Mouse (Mus musculus) midbrain, embryonic 13.5 days (tissue): ENCODE measurements at regions not wholly inside any gene's neighbourhood (a gene's known extent, or its start where the extent isn't known, plus 50 kb on each side); places are given as distances from the start of the nearest gene placed in this dataset.

Experiments used
- ATAC-seq: fragments of 200-750 bp; cut with Nextera tagmentation; 2 replicates; pipeline ENCODE4 v1.8.0; 2017; ENCODE audit warnings: mild to moderate bottlenecking, moderate TSS enrichment, moderate library complexity
- H3K27ac ChIP-seq: fragments of 300-500 bp; sonication (generic); 2 replicates; pipeline ENCODE4 v1.5.1; 2015; ENCODE audit warnings: inconsistent platforms, mild to moderate bottlenecking, moderate library complexity
- H3K27me3 ChIP-seq: fragments of 300-500 bp; sonication (generic); 2 replicates; pipeline ENCODE4 v1.6.1; 2015; ENCODE audit warnings: mild to moderate bottlenecking, inconsistent platforms
- H3K36me3 ChIP-seq: fragments of 300-500 bp; sonication (generic); 2 replicates; pipeline ENCODE4 v1.6.1; 2015; ENCODE audit warnings: mild to moderate bottlenecking, inconsistent platforms
- H3K4me1 ChIP-seq: fragments of 300-500 bp; sonication (generic); replicated peaks from 2 replicates; pipeline ENCODE4 v1.6.1; 2015; ENCODE audit warnings: inconsistent platforms
- H3K4me2 ChIP-seq: fragments of 300-500 bp; sonication (generic); replicated peaks from 2 replicates; pipeline ENCODE4 v1.6.1; 2015; ENCODE audit warnings: moderate library complexity, mild to moderate bottlenecking, inconsistent platforms
- H3K4me3 ChIP-seq: fragments of 300-500 bp; sonication (generic); replicated peaks from 2 replicates; pipeline ENCODE4 v1.5.1; 2015; ENCODE audit warnings: mild to moderate bottlenecking, inconsistent platforms
- H3K9ac ChIP-seq: fragments of 300-500 bp; sonication (generic); replicated peaks from 2 replicates; pipeline ENCODE4 v1.6.1; 2015; ENCODE audit warnings: mild to moderate bottlenecking, inconsistent platforms
- H3K9me3 ChIP-seq: fragments of 300-500 bp; sonication (generic); 2 replicates; pipeline ENCODE4 v1.6.1; 2016; ENCODE audit warnings: mild to moderate bottlenecking, inconsistent platforms
- WGBS: fragments of 180-500 bp; shearing (Covaris S2); methylation state at CpG from one replicate; pipeline ENCODE4 v1.1.7; 2015; 5-methylcytosine and 5-hydroxymethylcytosine counted together

- no peaks in the 10 kb centered on the region for H3K36me3 ChIP-seq
- H3K27ac ChIP-seq = no peak overlapping the region
- 84% methylated on average over 4 of the region's 4 CpGs for WGBS
- no peaks in the 10 kb centered on the region for H3K4me1 ChIP-seq
- no peak for ATAC-seq
- H3K9me3 ChIP-seq = no peaks in the 10 kb centered on the region
- H3K27me3 ChIP-seq = no peaks in the 10 kb centered on the region
- no peak overlapping the region for H3K9ac ChIP-seq
- no peak overlapping the region for H3K4me2 ChIP-seq
- no peak overlapping the region for H3K4me3 ChIP-seq
Observed at GRCm38 (mm10) chr3:78162601-78163000, 1123.7 kb downstream of the Rapgef2 start.

- no peaks in the 10 kb centered on the region for H3K9me3 ChIP-seq
- H3K27ac ChIP-seq = no peak overlapping the region
- H3K36me3 ChIP-seq = no peaks in the 10 kb centered on the region
- no peak overlapping the region for H3K4me2 ChIP-seq
- no peaks in the 10 kb centered on the region for H3K27me3 ChIP-seq
- H3K4me3 ChIP-seq = no peak overlapping the region
- no peaks in the 10 kb centered on the region for H3K4me1 ChIP-seq
- ATAC-seq = no peak
- H3K9ac ChIP-seq = no peak overlapping the region
- WGBS = 94% methylated on average over 4 of the region's 4 CpGs
Observed at GRCm38 (mm10) chr3:78158450-78158849, 1127.9 kb downstream of the Rapgef2 start.
